Mouse (Mus musculus): Measurements from ENCODE around the gene Cxcl5.
"Not testable (repeated sequence)": the region's sequence is repeated elsewhere in the genome, so short reads cannot be mapped to it uniquely, and the experiment has no call there.

Gene Cxcl5

DNA sequence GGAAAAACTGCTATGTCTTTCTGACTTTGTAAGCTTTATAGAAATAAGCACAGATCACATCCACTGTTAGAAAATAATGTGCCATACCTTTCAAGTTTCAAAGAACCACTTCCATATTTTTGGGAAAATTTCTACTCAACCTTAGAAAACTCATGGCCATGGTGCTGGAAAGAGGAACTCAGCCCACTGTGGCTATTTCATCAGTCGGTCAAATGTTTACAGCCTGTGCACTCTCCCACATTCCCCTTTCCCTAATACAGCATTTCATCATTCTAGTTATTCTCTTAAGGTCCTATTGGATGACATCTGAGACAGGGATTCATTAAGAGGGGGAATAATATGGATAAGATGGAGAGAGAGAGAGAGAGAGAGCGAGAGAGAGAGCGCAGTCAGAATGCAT lies 24.5 kb downstream of the Cxcl5 start:
- no peak for DNase-seq (ENCODE audit: low read depth, low spot score)

DNA sequence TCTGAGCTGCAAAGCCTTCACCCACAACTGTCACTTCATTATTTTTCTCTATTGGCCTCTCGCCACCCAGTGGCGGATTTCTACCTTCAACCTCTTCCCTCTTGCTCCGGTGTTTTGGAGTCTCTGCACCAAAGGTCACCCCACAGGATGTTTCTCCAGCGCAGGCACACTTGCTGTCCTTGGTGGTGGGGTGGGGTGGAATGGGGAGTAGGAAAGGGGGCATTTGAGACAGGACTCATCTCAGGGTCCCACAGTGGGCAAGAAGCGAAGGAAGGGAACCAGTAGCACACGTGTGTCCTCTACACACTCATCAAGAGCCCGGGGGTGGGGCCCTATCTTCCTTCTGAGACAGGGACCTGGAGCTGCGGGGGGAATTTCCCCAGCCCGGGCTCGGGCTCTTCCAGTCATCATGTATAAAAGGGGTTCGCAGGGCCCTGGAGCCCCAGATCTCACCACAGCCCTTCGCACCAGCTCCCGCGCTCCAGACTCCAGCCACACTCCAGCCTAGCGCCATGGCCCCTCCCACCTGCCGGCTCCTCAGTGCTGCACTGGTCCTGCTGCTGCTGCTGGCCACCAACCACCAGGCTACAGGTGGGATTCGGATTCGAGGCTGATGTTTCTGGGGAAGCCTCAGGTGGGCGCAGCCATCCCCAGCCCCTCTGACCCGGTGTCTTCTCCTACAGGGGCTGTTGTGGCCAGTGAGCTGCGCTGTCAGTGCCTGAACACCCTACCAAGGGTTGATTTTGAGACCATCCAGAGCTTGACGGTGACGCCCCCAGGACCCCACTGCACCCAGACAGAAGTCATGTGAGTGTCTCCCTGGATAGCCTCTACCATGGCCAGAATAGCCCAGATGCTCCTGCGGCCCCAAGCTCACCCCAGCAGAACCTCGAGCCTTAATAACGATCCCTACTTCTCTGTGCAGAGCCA lies 26.8 kb downstream of the Cxcl5 start, which contains the start of gene Cxcl3:
Cxcl3 (plus strand) TSS at position 445 of the 930 bp plus-strand sequence.
- DNase-seq (ENCODE audit: low read depth, low spot score) = no peak

DNA sequence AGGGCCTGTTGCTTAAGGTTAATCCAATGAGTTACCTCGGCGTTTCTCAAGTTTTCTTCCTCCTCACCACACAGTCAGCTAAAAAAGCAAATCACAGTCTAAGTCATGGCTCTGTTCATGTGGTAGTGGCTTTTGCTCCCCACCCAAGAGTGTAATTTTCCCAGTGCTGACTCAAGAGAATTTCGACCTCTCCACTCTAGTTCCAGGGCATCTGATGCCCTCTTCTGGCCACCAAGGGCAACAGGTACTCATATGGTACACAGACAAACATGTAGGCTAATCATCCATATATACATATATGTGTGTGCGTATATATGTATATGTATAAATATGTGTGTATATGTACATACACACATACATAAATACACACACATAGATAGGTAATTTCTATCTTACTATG lies 29.0 kb downstream of the Cxcl5 start:
- DNase-seq (ENCODE audit: low read depth, low spot score) = no peak

DNA sequence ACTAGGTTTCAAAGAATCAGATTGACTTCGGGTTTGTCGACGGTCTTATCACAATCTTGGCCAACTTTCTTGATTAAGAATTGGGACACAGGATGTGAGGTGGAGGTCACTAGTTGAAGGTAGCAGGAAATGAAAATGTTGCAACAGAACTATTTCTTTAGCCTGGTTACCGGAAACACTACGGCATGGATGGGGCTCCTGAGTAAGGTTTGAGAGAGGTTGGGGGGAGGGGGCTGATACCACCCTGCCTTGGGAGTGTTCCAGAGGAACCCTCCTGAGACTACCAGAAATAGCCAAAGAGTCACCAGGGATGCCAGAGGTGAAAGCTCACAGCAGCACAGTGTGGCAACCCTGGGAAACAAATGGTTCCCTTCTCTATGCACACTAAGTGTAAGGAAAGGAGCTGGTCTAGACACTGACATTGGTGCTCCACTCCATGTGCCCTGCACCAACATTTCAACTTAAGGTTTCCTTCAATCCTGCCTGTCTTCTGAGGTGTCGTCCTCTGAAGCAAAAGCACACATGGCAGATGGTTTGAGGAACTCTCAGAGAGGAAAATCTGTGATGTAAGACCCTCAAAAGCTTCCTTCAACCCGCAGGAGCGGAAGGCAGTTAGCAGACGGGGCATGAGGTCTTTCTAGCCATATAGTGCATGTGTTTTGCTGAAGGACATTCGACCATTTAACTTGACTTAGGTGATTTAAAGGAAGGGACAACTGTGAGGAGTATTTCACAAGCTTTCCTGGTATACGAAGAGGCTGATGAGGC lies 30.3 kb downstream of the Cxcl5 start:
- DNase-seq (ENCODE audit: low read depth, low spot score) = no peak

DNA sequence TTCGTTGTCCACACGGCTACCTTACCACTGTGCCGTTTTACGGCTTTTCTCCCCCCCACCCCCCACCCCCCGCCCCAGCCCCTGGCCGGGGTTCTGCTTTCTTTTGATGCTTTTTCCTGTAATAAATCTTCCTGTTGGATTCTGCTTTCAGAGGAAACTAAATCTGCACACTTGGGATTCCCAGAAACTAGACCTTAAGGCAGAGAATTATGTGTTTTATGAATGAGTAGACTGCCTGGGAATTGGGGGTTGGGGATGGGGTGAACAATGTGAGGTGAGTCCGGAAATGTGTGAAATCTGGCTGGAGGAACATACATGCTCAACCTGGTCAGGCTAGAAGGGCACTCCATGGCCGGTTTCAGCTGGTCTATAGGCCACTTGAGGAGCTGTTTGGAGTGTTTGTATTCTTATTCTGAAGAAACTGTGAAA lies 30.9 kb downstream of the Cxcl5 start:
- DNase-seq (ENCODE audit: low read depth, low spot score) = no peak

DNA sequence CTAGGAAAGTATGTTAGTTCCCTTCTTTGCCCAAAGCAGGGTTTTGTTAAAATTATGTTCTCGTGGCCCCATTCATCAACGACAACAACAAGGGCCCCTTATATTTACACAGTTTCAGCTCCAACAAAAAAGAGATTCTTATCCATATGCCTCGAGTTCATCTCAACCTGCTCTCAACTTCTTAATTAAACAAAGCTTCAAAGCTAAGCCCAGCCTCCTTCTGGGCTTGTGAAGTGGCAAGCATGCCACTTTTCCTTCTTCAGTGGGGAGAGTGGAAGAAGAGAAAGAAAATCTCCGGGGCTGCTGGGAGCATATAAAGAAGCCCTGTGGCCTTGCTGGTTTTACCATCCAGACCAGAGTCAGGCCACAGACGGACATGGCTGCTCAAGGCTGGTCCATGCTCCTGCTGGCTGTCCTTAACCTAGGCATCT lies 35.0 kb downstream of the Cxcl5 start, which contains the start of gene Cxcl15:
Cxcl15 (plus strand) TSS at position 340 of the 431 bp plus-strand sequence.
- no peak for DNase-seq (ENCODE audit: low read depth, low spot score)

DNA sequence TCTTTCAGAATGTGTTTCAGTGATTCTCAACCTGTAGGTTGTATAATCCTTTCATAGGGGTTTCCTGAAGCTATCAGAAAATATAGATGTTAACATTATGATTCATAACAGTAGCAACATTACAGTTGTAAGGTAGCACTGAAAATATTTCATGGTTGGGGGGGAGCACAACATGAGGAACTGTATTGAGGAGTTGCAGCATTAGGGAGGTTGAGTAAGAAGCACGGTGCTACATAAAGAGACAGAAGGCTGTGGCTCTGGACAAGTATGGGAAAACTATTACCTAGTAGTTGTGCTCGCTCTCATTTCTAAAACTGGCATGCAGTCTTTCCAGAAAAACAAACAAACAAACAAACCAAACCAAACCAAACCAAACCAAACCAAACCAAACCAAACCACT lies 36.2 kb downstream of the Cxcl5 start:
- not testable (repeated sequence) for DNase-seq (ENCODE audit: low read depth, low spot score)

DNA sequence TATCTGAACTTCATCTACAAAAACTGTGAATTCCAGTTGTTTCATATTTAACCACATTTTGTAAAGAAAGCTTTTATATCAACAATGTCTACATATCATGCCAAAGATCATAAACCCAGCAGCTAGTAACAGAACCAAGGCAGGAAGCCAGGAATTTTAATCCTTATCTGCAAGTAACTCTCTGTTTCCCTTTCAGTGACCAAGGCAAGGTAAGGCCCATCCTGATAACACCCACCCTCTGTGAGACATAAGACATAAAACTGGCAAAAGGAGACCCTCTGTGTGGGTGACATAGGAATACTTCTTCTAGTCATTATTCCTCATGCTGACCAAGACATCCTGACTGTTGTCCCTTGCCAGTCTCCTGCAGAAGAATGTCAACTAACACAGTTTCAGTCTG lies 45.4 kb downstream of the Cxcl5 start:
- DNase-seq (ENCODE audit: low read depth, low spot score) = no peak

DNA sequence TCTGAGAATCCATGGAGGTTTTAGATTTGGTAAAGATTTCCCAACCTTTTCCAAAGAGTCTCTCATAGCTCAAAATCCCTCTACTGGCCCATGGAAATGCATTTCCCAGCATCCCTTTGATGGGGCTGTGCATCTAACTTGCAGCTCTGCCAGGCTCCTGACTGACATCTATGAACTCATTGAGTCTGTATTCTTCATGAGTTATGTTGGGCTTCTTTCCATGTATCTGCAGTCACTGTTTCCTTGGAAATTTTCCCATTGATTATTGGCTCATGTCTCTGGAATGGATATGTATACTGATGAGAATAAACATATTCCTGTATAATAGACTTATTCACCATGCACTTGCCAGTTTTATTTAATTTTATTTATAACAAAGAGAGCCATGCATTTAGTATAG lies 46.9 kb downstream of the Cxcl5 start:
- DNase-seq (ENCODE audit: low read depth, low spot score) = no peak

DNA sequence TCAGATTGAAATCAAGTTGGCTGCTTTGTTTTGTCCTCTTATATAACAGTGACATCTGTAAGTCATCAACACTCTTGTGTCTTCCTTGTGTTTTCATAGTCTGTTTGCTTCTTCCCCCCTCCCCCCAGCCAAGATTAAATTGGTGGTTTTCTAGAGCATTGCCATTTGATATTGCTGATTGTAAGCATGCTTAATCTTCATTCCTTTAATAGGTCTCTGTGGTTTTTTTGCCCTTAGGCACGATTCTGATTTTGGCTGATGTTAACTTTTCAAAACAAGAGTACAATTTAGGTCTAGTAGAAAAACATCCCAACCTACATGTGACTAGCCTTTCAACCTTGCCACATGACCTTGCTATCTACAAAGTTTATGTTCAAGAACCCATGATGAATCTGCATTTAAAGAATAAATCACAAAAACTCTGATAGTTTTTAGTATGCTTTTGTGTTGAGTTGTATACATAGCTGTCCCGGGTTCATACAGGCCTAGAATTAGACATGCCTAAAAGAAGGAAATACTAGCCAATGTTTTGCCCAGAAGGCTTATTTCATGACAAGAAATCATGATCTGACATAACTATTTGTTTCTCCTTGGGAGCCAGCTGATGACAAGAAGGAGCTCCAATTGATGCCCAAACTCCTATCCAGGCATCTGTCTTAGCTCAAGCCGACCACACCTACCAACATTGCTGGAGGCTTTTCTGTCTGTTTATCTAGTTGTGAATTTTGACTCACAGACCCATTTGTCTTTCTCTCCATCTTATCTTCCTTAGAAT lies 48.2 kb downstream of the Cxcl5 start:
- DNase-seq (ENCODE audit: low read depth, low spot score) = no peak

Measured in skeletal muscle tissue, adult 2 months (tissue).